Mouse (Mus musculus) layer of hippocampus, postnatal 25 days (tissue): Measurements from ENCODE around the gene Gm29776. TPM values are rescaled to one million over a fixed set of nuclear protein-coding genes. Genes with fewer than 3 reads are reported as not detected.

ENCODE experiments used
- DNase-seq, 2 experiments: peaks; one replicate each; pipeline ENCODE4 v3.0.0; 2022; ENCODE audit warnings: mixed read lengths in 2 of 2, low spot score in 1 of 2; ENCODE audit errors: extremely low spot score in 1 of 2
- total RNA-seq, 2 experiments: library from RNA; stranded (reverse); gene quantifications; 2 replicates each; pipeline ENCODE4 v1.2.3; 2021

Gene Gm29776
- not detected for total RNA-seq

GRCm38 (mm10) chr14:54698733-54699132 lies at the start of gene Gm29776:
Gm29776 (minus strand) TSS chr14:54698833.
- DNase-seq = no peak

- DNase-seq = no peak
These were observed 47.4 kb upstream of the Gm29776 start for GRCm38 (mm10) chr14:54746038-54746437.

- no peak for DNase-seq
These were observed 45.8 kb upstream of the Gm29776 start for GRCm38 (mm10) chr14:54744473-54744872.

- DNase-seq = no peak
These were observed 43.7 kb upstream of the Gm29776 start for GRCm38 (mm10) chr14:54742375-54742774.

GRCm38 (mm10) chr14:54741721-54742120 lies 43.1 kb upstream of the Gm29776 start:
- DNase-seq = no peak

GRCm38 (mm10) chr14:54737634-54738033 lies 39.0 kb upstream of the Gm29776 start:
- no peak for DNase-seq

GRCm38 (mm10) chr14:54736555-54737552 lies 38.2 kb upstream of the Gm29776 start:
- DNase-seq = no peak

GRCm38 (mm10) chr14:54735221-54735620 lies 36.6 kb upstream of the Gm29776 start:
- DNase-seq = no peak

GRCm38 (mm10) chr14:54734004-54734403 lies 35.4 kb upstream of the Gm29776 start:
- DNase-seq = no peak

- DNase-seq = no peak
These were observed 33.6 kb upstream of the Gm29776 start for GRCm38 (mm10) chr14:54732206-54732605.

- DNase-seq = no peak
These were observed 31.7 kb upstream of the Gm29776 start for GRCm38 (mm10) chr14:54730305-54730704.

- no peak for DNase-seq
These were observed 30.4 kb upstream of the Gm29776 start for GRCm38 (mm10) chr14:54728823-54729653.

- no peak for DNase-seq
These were observed 28.9 kb upstream of the Gm29776 start for GRCm38 (mm10) chr14:54727565-54727964.

GRCm38 (mm10) chr14:54724049-54724448 lies 25.4 kb upstream of the Gm29776 start:
- DNase-seq = no peak

- DNase-seq = no peak
These were observed 23.1 kb upstream of the Gm29776 start for GRCm38 (mm10) chr14:54721711-54722110.

- DNase-seq = no peak
These were observed 22.2 kb upstream of the Gm29776 start for GRCm38 (mm10) chr14:54720654-54721350.

- no peak for DNase-seq
These were observed 21.4 kb upstream of the Gm29776 start for GRCm38 (mm10) chr14:54720041-54720440.

- no peak for DNase-seq
These were observed 16.8 kb upstream of the Gm29776 start for GRCm38 (mm10) chr14:54715402-54715801.

GRCm38 (mm10) chr14:54714617-54715081 lies 16.0 kb upstream of the Gm29776 start:
- no peak for DNase-seq

- DNase-seq = peak; percentile 63 to 69
These were observed 15.5 kb upstream of the Gm29776 start for GRCm38 (mm10) chr14:54714121-54714520.
